Mouse (Mus musculus) G1E (cell line): ENCODE measurements around the gene Sumo2. TPM values are rescaled to one million over a fixed set of nuclear protein-coding genes. Genes with fewer than 3 reads are reported as not detected.
"Not testable (repeated sequence)": the region's sequence is repeated elsewhere in the genome, so short reads cannot be mapped to it uniquely, and the experiment has no call there.

Experiments used
- ATAC-seq: 2 replicates; pipeline ENCODE4 v1.8.0; 2016; ENCODE audit warnings: mild to moderate bottlenecking; ENCODE audit not compliant: insufficient number of reproducible peaks, poor library complexity, low FRiP score, severe bottlenecking; ENCODE audit errors: extremely low read depth
- DNase-seq: peaks from one replicate; pipeline ENCODE4 v3.0.0; 2012; ENCODE audit warnings: low spot score
- H3K27me3 ChIP-seq: 2 replicates; pipeline ENCODE4 v1.6.1; 2012; ENCODE audit warnings: mild to moderate bottlenecking, low read length, inconsistent platforms; ENCODE audit not compliant: insufficient read depth
- H3K36me3 ChIP-seq: replicated peaks from 2 replicates; pipeline ENCODE3; 2012; ENCODE audit warnings: mild to moderate bottlenecking, inconsistent platforms
- H3K4me1 ChIP-seq: 2 replicates; pipeline ENCODE4 v1.6.1; 2012; ENCODE audit warnings: low read depth, low read length, inconsistent platforms, mixed read lengths; ENCODE audit not compliant: insufficient read depth
- H3K4me3 ChIP-seq: 2 replicates; pipeline ENCODE4 v1.5.1; 2012; ENCODE audit warnings: low read depth, mild to moderate bottlenecking, inconsistent platforms, low read length, moderate library complexity, mixed read lengths
- H3K9me3 ChIP-seq: replicated peaks from 2 replicates; pipeline ENCODE4 v1.6.1; 2012; ENCODE audit warnings: inconsistent platforms
- CTCF ChIP-seq: IDR thresholded peaks from 2 replicates; pipeline ENCODE4 v1.5.1; 2012; ENCODE audit warnings: low read depth, low read length, inconsistent platforms, mixed read lengths
- GATA1 ChIP-seq: IDR thresholded peaks from 2 replicates; pipeline ENCODE4 v1.6.1; 2012; ENCODE audit warnings: borderline replicate concordance, low read length, inconsistent platforms, mixed read lengths
- GATA2 ChIP-seq: IDR thresholded peaks from 2 replicates; pipeline ENCODE4 v1.6.1; 2012; ENCODE audit warnings: low read depth, low read length, inconsistent platforms, borderline replicate concordance
- POLR2AphosphoS5 ChIP-seq: IDR thresholded peaks from 2 replicates; pipeline ENCODE4 v1.6.1; 2012; ENCODE audit warnings: low read depth, low read length, inconsistent platforms; ENCODE audit not compliant: insufficient replicate concordance
- TAL1 ChIP-seq: conservative IDR thresholded peaks from 2 replicates; pipeline ENCODE4 v1.6.1; 2012; ENCODE audit warnings: low read depth, low read length, inconsistent platforms, mixed read lengths
- polyA plus RNA-seq: library from polyadenylated mRNA; stranded (reverse); fragments of >175 nt; gene quantifications from 2 replicates; pipeline ENCODE4 v1.2.3, GENCODE M21; 2012
- total RNA-seq, 2 experiments: library from RNA; stranded (forward) in 1 of 2; stranded (reverse) in 1 of 2; fragments of 200-1000 nt in 1 of 2; fragments of >200 nt in 1 of 2; fragmentation: Nextera tagmentation in 1 of 2; gene quantifications; 2 replicates each; pipeline ENCODE4 v1.2.3; 2014 to 2017

The Sumo2 gene
- total and polyA plus RNA-seq, 3 experiments = 421 to 642 (median 491) TPM

DNA sequence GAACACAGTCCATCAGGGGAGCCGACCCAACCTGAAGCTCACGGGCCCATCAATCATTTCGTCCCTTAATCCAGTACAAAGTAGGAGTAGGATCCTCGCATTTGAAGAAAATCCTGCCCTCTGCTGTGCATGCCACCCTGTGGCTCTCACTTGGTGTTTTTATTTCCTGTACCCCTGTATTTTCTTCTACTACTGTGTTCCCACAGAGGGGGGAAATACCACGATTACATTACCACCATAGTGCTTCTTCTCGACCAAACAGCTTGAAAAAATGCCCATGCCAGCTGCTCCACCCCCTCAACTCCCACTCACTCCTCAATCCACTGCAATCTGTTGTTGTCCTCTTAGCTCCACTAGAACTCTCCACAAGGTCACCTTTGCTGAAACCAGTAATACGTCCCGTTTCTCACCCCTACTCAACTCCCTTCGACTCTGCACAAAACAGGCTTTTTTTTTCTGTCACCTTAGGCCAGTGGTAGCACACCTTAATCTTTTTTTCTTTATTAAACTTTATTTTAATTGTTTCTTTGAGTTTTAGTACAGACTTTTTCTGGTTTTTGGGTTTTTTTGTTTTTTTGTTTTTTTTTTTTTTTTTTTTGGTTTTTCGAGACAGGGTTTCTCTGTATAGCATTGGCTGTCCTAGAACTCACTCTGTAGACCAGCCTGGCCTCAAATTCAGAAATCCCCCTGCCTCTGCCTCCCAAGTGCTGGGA lies 936 bp upstream of the Sumo2 start:
- TF ChIP-seq POLR2AphosphoS5 (0 out of 2 replicates have a peak, but pooled peaks have one; percentile 4), GATA1 (no peak), GATA2 (no peak)
- Histone ChIP-seq H3K4me1 (peaks cover 27% of the 10 kb centered on the region), H3K27me3 (0 out of 2 replicates have a peak, but pooled peaks cover 2% of the 10 kb centered on the region), H3K9me3 (no peaks in the 10 kb centered on the region), H3K4me3 (peak overlapping the region; percentile 92; the same call in 1 of the 2 replicates), H3K36me3 (peaks cover 24% of the 10 kb centered on the region)
- ATAC-seq = no peak
- no peak for DNase-seq

GRCm38 (mm10) chr11:115535401-115536037 lies 557 bp downstream of the Sumo2 start:
- ATAC-seq (peak; percentile 25; the same call in 1 of the 2 replicates), DNase-seq (peak; percentile 70)
- peaks cover 36% of the 10 kb centered on the region for H3K36me3 ChIP-seq
- H3K9me3 ChIP-seq = no peaks in the 10 kb centered on the region
- H3K27me3 ChIP-seq = no peaks in the 10 kb centered on the region
- peak overlapping the region; percentile 92 for H3K4me3 ChIP-seq
- no peak for TF ChIP-seq GATA1
- TF ChIP-seq POLR2AphosphoS5 = no peak
- TF ChIP-seq GATA2 = no peak
- no peak for TF ChIP-seq CTCF
- TF ChIP-seq TAL1 = no peak
- H3K4me1 ChIP-seq = peaks cover 35% of the 10 kb centered on the region

- Histone ChIP-seq H3K27me3 (no peaks in the 10 kb centered on the region), H3K4me3 (peak overlapping the region; percentile 92), H3K36me3 (peaks cover 42% of the 10 kb centered on the region), H3K4me1 (peaks cover 39% of the 10 kb centered on the region), H3K9me3 (no peaks in the 10 kb centered on the region)
- DNase-seq (no peak), ATAC-seq (no peak)
- TF ChIP-seq CTCF (no peak), POLR2AphosphoS5 (no peak), GATA1 (no peak), TAL1 (no peak), GATA2 (no peak)
Measured at GRCm38 (mm10) chr11:115534759-115535371, 1.2 kb downstream of the Sumo2 start.

DNA sequence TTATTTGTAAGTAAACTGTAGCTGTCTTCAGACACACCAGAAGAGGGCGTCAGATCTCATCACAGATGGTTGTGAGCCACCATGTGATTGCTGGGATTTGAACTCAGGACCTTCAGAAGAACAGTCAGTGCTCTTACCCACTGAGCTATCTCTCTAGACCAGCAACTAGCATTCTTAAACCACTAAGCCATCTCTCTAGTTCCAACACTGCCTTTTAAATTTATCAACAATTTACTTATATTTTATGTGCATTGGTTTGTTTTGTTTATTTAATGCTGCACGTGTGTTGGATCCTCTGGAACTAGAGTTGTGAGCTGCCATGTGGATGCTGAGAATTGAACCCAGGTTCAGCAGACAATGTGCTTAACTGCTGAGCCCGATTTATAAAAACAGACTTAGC lies 9.6 kb downstream of the Sumo2 start:
- H3K36me3 ChIP-seq = peaks cover 84% of the 10 kb centered on the region
- not testable (repeated sequence) for H3K27me3 ChIP-seq, ATAC-seq

GRCm38 (mm10) chr11:115522703-115523102 lies 13.4 kb downstream of the Sumo2 start:
- peaks cover 66% of the 10 kb centered on the region for H3K36me3 ChIP-seq
- H3K4me1 ChIP-seq = peaks cover 18% of the 10 kb centered on the region; the same call in 1 of the 2 replicates
- no peak for ATAC-seq

More for the DNA sequence above, 9.6 kb downstream of the Sumo2 start:
- not testable (repeated sequence) for H3K9me3 ChIP-seq, DNase-seq, H3K4me3 ChIP-seq
- peaks cover 30% of the 10 kb centered on the region for H3K4me1 ChIP-seq

GRCm38 (mm10) chr11:115522238-115522637 lies 13.8 kb downstream of the Sumo2 start:
- TF ChIP-seq TAL1 (no peak), GATA1 (no peak), CTCF (no peak), POLR2AphosphoS5 (no peak), GATA2 (no peak)
- DNase-seq (no peak), ATAC-seq (no peak)
- Histone ChIP-seq H3K36me3 (peaks cover 61% of the 10 kb centered on the region), H3K27me3 (no peaks in the 10 kb centered on the region), H3K4me1 (peaks cover 15% of the 10 kb centered on the region; the same call in 1 of the 2 replicates), H3K9me3 (no peaks in the 10 kb centered on the region), H3K4me3 (no peak overlapping the region)

More at GRCm38 (mm10) chr11:115522703-115523102, 13.4 kb downstream of the Sumo2 start:
- Histone ChIP-seq H3K4me3 (no peak overlapping the region), H3K9me3 (no peaks in the 10 kb centered on the region), H3K27me3 (no peaks in the 10 kb centered on the region)
- DNase-seq = no peak
- no peak for TF ChIP-seq POLR2AphosphoS5
- no peak for TF ChIP-seq CTCF
- TF ChIP-seq GATA1 = no peak
- no peak for TF ChIP-seq TAL1
- TF ChIP-seq GATA2 = no peak
